Mouse (Mus musculus): ENCODE measurements around the gene Olfr1446. TPM values are rescaled to one million over a fixed set of nuclear protein-coding genes. Genes with fewer than 3 reads are reported as not detected.

Gene Olfr1446
- total RNA-seq, 1 experiment: not detected

GRCm38 (mm10) chr19:12856983-12857382 is 36.3 kb downstream of the Olfr1446 start, which contains the start of gene Olfr1444:
Gene Olfr1444 (plus strand): TSS chr19:12857283.
- Histone ChIP-seq H3K9ac (ENCODE audit: insufficient read depth, low read depth, low read length, poor library complexity, severe bottlenecking) (no peak within 1 kb of the TSS), H3K9me3 (ENCODE audit: control insufficient read depth, insufficient read depth, low read depth, low read length) (no peaks in the 10 kb centered on the region), H3K4me3 (ENCODE audit: insufficient read depth in 1 of 2, low read depth in 1 of 2, low read length in 2 of 2, poor library complexity in 1 of 2, severe bottlenecking in 1 of 2) (no peak within 1 kb of the TSS), H3K36me3 (ENCODE audit: control insufficient read depth, insufficient read depth, low read length, poor library complexity, severe bottlenecking) (no peaks in the 10 kb centered on the region), H3K4me1 (ENCODE audit: control insufficient read depth in 2 of 2, insufficient read depth in 2 of 2, low read length in 2 of 2, poor library complexity in 1 of 2) (no peaks in the 10 kb centered on the region), H3K27ac (ENCODE audit: insufficient read depth, low read depth, low read length, poor library complexity, severe bottlenecking) (no peak within 1 kb of the TSS)
- in situ Hi-C loops (cut with MboI; ENCODE audit: low sequenced_read_pairs in 2 of 2, unreplicated experiment in 2 of 2): no loop called here
- no peak for TF ChIP-seq MAFK (IDR thresholded peaks at IDR 0.05; ENCODE audit: insufficient read depth, low read depth, low read length)
- TF ChIP-seq HCFC1 (IDR thresholded peaks at IDR 0.05; ENCODE audit: borderline replicate concordance, insufficient read depth, low read length): no peak
- TF ChIP-seq ZNF384 (IDR thresholded peaks at IDR 0.05; ENCODE audit: low read depth, low read length): no peak
- no peak for TF ChIP-seq CHD2 (IDR thresholded peaks at IDR 0.05; ENCODE audit: low read depth, low read length)
- no peak for TF ChIP-seq ZC3H11A (IDR thresholded peaks at IDR 0.05; ENCODE audit: borderline replicate concordance, low read depth, low read length)
- DNase-seq (ENCODE audit: low read depth, low spot score): no peak

GRCm38 (mm10) chr19:12846382-12846781 is 46.9 kb downstream of the Olfr1446 start, which contains the start of gene Gm5244:
Gene Gm5244 (plus strand): TSS chr19:12846682.
- no peaks in the 10 kb centered on the region for H3K36me3 ChIP-seq (ENCODE audit: control insufficient read depth, insufficient read depth, low read length, poor library complexity, severe bottlenecking)
- no peak for DNase-seq (ENCODE audit: low read depth, low spot score)
- no peak within 1 kb of the TSS for H3K4me3 ChIP-seq (ENCODE audit: insufficient read depth in 1 of 2, low read depth in 1 of 2, low read length in 2 of 2, poor library complexity in 1 of 2, severe bottlenecking in 1 of 2)
- no peaks in the 10 kb centered on the region for H3K4me1 ChIP-seq (ENCODE audit: control insufficient read depth in 2 of 2, insufficient read depth in 2 of 2, low read length in 2 of 2, poor library complexity in 1 of 2)
- no peak within 1 kb of the TSS for H3K9ac ChIP-seq (ENCODE audit: insufficient read depth, low read depth, low read length, poor library complexity, severe bottlenecking)
- no peaks in the 10 kb centered on the region for H3K9me3 ChIP-seq (ENCODE audit: control insufficient read depth, insufficient read depth, low read depth, low read length)
- in situ Hi-C loops (cut with MboI; ENCODE audit: low sequenced_read_pairs in 2 of 2, unreplicated experiment in 2 of 2): no loop called here
- H3K27ac ChIP-seq (ENCODE audit: insufficient read depth, low read depth, low read length, poor library complexity, severe bottlenecking): no peak within 1 kb of the TSS
- TF ChIP-seq HCFC1 (IDR thresholded peaks at IDR 0.05; ENCODE audit: borderline replicate concordance, insufficient read depth, low read length): no peak
- TF ChIP-seq MAFK (IDR thresholded peaks at IDR 0.05; ENCODE audit: insufficient read depth, low read depth, low read length): no peak
- TF ChIP-seq ZC3H11A (IDR thresholded peaks at IDR 0.05; ENCODE audit: borderline replicate concordance, low read depth, low read length): no peak
- TF ChIP-seq ZNF384 (IDR thresholded peaks at IDR 0.05; ENCODE audit: low read depth, low read length): no peak
- TF ChIP-seq CHD2 (IDR thresholded peaks at IDR 0.05; ENCODE audit: low read depth, low read length): no peak

- Histone ChIP-seq H3K36me3 (ENCODE audit: control insufficient read depth, insufficient read depth, low read length, poor library complexity, severe bottlenecking) (no peaks in the 10 kb centered on the region), H3K4me3 (ENCODE audit: insufficient read depth in 1 of 2, low read depth in 1 of 2, low read length in 2 of 2, poor library complexity in 1 of 2, severe bottlenecking in 1 of 2) (no peak overlapping the region), H3K9ac (ENCODE audit: insufficient read depth, low read depth, low read length, poor library complexity, severe bottlenecking) (no peak overlapping the region), H3K4me1 (ENCODE audit: control insufficient read depth in 2 of 2, insufficient read depth in 2 of 2, low read length in 2 of 2, poor library complexity in 1 of 2) (no peaks in the 10 kb centered on the region), H3K27ac (ENCODE audit: insufficient read depth, low read depth, low read length, poor library complexity, severe bottlenecking) (no peak overlapping the region), H3K9me3 (ENCODE audit: control insufficient read depth, insufficient read depth, low read depth, low read length) (no peaks in the 10 kb centered on the region)
- no peak for TF ChIP-seq ZC3H11A (IDR thresholded peaks at IDR 0.05; ENCODE audit: borderline replicate concordance, low read depth, low read length)
- TF ChIP-seq CHD2 (IDR thresholded peaks at IDR 0.05; ENCODE audit: low read depth, low read length): no peak
- TF ChIP-seq HCFC1 (IDR thresholded peaks at IDR 0.05; ENCODE audit: borderline replicate concordance, insufficient read depth, low read length): no peak
- in situ Hi-C loops (cut with MboI; ENCODE audit: low sequenced_read_pairs in 2 of 2, unreplicated experiment in 2 of 2): no loop called here
- DNase-seq (ENCODE audit: low read depth, low spot score): no peak
Observed at GRCm38 (mm10) chr19:12838507-12838906, 54.8 kb downstream of the Olfr1446 start.

Other genes starting within 250 kb of the Olfr1446 start
- not detected in 2 replicates for gene Olfr1442, start 223.1 kb downstream of the Olfr1446 start, total RNA-seq (2012; rRNA removed)
- not detected in 2 replicates for gene Olfr1443, start 215.4 kb downstream of the Olfr1446 start, total RNA-seq (2012; rRNA removed)
- not detected in 2 replicates for gene Keg1, start 197.7 kb downstream of the Olfr1446 start, total RNA-seq (2012; rRNA removed)
- gene Cntf, start 127.9 kb downstream of the Olfr1446 start, total RNA-seq (2012; rRNA removed): 6.9 and 12.1 TPM in 2 replicates
- 29.3 and 35.0 TPM in 2 replicates for gene Zfp91, start 97.4 kb downstream of the Olfr1446 start, total RNA-seq (2012; rRNA removed)
- 0.42 and 0.58 TPM in 2 replicates for gene Lpxn, start 97.3 kb downstream of the Olfr1446 start, total RNA-seq (2012; rRNA removed)
- not detected in 2 replicates for gene Gm5244, start 46.8 kb downstream of the Olfr1446 start, total RNA-seq (2012; rRNA removed)
- gene Olfr1444, start 36.2 kb downstream of the Olfr1446 start, total RNA-seq (2012; rRNA removed): not detected in 2 replicates
- gene Olfr1445, start 9.7 kb downstream of the Olfr1446 start, total RNA-seq (2012; rRNA removed): not detected in 2 replicates
- gene Olfr1447, start 10.2 kb upstream of the Olfr1446 start, total RNA-seq (2012; rRNA removed): not detected in 2 replicates
- not detected in 2 replicates for gene Olfr1448, start 30.9 kb upstream of the Olfr1446 start, total RNA-seq (2012; rRNA removed)
- gene Olfr1449, start 37.3 kb upstream of the Olfr1446 start, total RNA-seq (2012; rRNA removed): not detected in 2 replicates
- gene Olfr1450, start 56.7 kb upstream of the Olfr1446 start, total RNA-seq (2012; rRNA removed): not detected in 2 replicates
- gene Olfr1451, start 101.5 kb upstream of the Olfr1446 start, total RNA-seq (2012; rRNA removed): not detected in 2 replicates
- not detected in 2 replicates for gene Olfr1453, start 134.8 kb upstream of the Olfr1446 start, total RNA-seq (2012; rRNA removed)
- gene Olfr1454, start 167.1 kb upstream of the Olfr1446 start, total RNA-seq (2012; rRNA removed): not detected in 2 replicates
- not detected in 2 replicates for gene Olfr1457, start 204.4 kb upstream of the Olfr1446 start, total RNA-seq (2012; rRNA removed)
- gene Olfr1458, start 213.3 kb upstream of the Olfr1446 start, total RNA-seq (2012; rRNA removed): not detected in 2 replicates